Mouse (Mus musculus) WW6 (cell line): ENCODE data around the gene Sars2.

Experiments used
- DNase-seq: peaks from one replicate; pipeline ENCODE4 v3.0.0-alpha.2; 2013; ENCODE audit warnings: low read depth, low spot score

Gene Sars2

DNA sequence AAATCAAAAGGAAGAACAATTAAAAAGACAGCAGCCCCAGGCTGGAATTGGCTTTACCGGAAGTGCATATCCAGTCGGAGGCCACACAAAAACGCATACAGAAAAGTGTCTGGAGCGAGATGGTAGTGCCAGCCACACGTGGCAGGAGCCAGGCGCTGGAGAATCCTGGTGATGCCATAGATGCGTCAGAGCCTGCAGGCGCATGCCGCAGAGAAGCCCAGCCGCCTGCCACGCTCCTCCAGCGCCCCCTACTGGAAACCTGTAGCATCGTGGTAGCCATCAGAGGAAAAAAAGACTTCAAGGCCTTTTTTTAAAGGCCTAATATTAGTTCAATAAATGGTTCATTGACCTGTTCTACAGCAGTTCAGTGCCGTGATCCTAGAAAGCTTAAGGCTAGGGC, 15.2 kb upstream of the Sars2 start:
- no peak for DNase-seq

DNA sequence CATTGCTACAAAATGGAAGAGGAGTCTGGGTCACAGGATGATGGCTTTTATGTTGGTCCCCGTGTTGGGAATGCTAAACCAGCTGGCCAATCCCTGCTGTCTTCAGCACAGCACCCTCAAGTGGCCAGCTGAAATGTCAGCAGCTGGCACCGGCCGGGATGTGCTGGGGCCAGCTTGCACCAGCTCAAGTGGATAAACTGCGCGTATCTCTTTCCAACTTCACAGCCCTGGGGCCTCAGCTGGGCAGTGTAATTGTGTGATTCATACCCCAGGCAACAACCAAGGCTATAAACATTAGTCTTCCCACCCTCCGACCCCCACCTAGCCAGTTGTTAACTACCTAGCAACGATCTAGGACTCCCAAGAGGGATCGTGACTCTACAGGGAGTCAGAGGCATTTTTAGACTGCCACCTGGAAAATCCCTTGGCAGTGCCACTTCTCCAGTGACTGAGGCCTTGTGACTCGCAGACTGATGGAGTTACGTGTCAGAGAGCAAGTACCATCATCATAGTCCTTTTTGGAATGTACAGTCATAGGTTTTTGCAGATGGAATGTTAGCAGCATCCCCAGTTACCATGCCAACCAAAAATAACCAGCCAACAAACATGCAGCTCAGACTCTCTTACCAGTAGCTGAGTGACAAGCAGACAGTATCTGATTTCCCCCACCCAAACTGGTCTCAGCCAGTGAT, 14.0 kb upstream of the Sars2 start:
- DNase-seq = no peak

DNA sequence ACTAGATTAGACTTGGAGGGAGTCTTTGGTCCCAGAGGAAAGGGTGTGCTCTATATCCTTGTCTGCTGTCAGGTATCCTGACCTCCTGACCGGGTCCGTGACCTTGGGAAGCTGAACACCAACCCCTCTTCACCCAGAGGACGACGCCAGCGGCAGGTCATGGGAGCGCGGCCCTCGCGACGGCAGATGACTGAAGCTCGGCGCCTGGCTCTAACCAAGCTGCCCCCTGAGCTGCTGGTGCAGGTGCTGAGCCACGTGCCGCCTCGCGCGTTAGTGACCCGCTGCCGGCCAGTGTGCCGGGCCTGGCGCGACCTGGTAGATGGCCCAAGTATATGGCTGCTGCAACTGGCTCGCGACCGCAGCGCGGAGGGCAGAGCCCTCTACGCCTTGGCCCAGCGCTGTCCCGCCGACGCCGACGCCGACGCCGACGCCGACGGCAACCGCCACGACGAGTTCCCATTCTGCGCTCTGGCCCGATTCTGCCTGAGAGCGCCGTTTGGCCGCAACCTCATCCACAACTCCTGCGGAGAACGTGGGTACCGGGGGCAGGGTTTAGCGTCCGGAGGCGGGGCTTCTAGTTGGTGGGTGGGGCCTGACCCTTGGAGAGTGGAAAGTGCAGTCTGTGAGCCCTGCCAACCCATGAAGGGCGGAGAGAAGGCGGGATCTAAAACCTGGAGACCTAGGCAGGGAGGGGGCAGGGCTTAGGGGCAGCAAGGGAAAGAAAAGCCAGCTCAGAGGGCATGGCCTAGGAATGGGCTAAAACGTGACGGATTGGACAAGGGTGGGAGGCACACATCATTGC, 9.2 kb upstream of the Sars2 start:
- peak; percentile 89 for DNase-seq

DNA sequence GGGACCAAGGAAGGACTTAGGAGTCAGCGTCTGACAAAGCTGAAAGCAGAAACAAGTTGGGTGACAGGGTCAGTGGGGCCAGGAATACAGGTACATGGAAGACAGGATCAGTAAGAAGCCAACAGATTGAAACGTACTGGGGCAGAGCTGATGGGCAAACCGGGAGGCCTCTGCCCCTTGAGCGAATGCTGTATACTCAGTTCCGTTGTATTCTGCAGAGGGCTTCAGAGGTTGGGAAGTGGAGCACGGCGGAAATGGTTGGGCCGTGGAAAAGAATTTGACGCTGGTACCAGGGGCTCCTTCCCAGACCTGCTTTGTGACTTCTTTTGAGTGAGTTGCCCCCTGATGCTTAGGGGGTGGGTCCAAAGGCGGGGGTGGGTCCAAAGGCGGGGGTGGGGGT, 8.6 kb upstream of the Sars2 start:
- DNase-seq = no peak

DNA sequence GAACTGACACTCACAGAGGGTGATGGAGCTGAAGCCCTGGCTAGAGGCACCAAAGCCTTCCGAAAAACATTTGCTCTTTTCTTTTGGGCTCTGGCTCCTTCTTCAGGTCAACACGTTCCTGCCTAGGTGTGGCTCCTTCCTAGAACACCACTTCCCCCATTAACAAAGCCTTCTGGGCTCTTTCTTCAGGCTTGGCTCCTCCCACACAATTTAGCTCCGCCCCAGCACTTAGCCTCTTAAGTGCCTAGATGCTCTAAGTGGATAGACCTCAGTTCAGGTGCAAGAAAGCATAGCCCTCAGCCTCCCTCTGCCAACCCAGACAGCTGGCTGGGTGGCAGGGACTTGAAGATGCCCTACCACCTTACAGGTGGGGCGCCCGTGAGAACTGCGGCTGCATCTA, 6.1 kb upstream of the Sars2 start:
- DNase-seq = no peak

DNA sequence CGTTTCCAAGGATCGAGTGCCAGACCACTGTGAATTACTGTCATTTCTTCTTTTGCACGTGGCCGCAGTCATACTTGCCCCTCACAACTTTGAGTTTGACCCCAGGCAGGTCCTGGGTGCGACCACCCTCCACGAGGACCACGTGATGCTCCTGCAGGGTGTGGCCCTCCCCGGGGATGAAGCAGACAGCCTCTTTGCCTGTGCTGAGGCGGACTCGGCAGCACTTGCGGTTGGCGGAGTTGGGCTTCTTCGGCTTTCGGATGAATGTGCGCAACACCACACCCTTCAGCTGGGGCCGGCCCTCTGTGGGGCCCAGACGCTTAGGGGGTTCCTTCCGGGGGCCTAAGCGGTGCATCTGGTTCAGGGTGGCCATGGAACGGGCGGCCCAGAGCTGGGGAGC, 2.0 kb upstream of the Sars2 start:
- DNase-seq = no peak

DNA sequence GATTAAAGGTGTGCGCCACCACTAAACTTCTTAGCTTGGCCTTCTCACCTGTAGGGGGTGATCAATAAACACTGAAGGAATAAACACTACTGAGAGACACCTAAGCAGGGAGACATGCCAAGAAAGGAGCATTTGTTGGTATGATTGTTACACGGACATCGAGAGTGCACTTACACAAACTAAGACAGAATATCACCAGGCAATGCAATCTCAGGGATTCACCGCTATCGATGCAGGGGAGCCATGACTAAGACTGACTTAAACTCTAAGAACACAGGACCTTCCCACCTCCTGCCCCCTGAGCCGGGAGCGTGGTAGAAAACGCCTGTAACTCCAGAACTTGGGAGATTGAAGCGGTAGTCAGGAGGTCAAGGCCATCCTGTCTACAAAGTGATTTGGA, 843 bp upstream of the Sars2 start:
- no peak for DNase-seq

DNA sequence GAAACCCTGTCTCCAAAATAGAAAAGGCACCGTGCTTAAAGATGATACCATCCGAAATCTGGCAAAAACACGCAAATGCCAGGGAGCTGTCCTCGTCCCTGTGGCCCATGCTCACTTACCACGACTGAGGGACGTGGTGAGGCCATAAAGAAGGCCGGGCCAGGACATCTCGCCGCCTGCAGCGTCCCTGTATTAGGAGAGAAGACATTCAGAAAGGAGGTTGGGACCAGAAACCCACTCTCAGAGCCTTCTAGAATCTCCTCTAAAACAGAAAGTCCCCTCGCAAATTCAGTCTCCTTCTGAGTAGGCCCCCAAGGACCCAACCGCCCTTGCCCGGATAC, 454 bp upstream of the Sars2 start:
- no peak for DNase-seq

DNA sequence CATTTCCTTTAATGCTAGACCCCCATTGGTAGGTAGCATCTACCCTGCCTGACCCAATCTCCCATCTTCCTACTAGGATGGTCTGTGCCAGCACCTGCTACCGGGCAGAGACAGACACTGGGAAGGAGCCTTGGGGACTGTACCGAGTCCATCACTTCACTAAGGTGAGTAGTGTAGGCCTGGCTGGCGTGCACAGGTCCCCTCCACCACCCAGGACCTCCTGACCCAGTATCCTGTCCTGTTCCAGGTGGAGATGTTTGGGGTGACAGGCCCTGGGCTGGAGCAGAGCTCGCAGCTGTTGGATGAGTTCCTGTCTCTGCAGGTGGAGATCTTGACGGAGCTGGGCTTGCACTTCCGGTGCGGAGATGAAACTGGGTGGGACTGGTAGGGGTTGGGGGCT, 8.1 kb downstream of the Sars2 start:
- DNase-seq = no peak

DNA sequence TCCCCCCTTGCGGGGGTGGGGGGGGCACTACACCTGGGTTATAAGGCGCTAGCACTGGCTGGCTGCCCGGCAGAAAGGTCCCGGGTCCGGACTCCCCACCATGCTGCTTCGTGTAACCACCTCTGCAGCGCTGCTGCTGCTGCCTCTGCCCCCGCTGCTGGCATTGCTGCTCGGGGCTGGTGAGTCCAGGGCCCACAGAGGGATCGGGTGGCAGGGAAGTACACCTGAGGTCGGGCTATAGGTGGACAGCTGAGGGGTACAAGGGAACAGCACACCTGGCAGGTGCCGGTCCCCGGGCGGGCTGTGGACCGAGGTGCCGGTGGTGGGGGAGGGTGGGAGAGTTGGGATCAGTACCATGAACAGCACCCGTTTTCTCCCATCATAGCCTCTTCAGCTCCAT, 14.3 kb downstream of the Sars2 start, which contains the start of gene Ccer2:
Ccer2 (plus strand) TSS at position 96 of the 400 bp plus-strand sequence.
- DNase-seq = no peak

DNA sequence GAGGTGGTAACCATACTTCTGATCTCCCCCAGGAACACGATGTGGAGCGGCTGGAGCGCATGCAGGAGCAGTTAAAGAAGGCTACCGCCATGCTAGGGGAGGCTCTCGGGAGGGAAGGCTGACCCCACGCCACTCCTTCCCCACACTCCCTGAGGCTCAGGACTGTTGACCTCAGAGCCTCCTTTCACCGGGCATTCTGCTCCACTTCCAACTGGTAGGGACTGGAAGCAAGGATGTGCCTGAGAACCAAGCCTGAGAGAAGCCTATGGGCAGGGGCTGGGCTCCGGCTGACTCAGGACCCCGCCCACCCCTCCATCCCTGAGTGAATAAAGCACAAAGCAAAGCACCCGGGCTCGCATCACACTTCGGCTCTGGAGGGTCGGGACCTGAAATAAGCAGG, 16.8 kb downstream of the Sars2 start:
- DNase-seq = no peak

DNA sequence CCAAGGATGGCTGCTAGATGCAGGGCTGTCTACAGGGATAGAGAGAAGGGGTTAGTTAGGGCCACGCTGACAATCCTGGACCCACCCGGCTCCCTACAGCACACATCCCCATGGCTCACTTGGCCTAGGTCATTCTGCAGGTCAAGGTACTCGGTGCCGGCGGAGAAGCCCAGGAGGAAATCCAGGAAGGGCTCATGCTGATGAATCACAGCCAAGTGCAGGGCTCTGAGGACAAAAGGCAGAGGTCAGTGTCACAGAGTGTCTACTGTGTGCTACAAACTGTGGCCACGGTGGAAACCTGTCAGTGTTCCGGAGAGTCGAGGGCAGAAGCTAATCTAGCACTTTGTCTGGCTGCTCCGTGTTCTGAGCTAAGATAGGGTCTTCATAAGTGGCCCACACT, 20.1 kb downstream of the Sars2 start:
- DNase-seq = no peak

DNA sequence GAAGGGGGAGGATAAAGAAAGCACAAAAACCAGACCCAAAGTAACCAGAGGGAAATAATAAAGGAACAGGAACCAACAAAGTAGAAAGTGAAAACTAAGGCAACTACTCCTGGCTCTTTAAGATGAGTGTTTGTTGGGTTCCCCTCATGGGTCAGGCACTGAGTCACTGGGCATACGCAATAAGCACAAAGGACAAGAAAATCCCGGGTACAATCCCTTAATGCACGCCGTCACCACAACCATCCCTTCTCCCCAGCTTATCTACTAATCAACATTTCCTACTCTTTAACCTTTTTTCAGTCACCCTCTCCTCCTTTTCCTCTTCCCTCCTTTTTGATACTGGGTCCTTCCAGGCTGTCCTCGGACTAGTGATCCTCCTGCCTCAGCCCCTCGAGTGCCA, 23.4 kb downstream of the Sars2 start:
- DNase-seq = no peak

DNA sequence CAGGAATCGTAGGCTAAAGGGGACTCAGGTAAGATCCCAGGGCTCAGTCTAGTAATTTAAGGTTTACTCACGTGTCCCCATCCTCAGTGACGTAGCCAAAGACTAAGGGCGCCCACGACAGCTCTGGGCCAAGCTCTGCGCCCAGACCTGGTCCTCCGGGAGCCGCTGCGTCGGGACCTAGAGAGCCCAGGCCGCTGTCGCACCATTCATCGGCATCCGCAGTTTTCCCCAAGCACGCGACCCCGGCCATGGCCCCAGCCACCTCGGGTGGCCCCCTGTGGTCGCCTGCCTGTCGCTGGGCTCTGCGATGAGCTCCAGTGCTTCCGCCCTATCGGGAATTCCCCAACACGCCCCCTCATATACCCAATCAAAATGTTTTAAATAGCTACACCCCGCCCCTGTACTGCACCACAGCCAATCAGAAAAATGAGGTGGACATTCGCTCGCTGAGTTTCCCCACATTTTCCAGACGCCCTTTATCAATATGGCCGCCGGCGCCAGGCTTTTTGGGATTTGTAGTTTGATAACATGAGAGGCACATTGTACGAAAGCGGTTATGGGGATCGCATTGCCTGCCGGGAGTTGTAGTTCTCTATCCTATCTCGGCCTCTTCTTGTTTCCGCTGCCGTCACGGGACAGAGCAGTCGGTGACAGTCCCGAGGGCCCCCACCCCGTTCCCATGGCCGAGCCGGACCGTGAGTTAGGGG, 24.5 kb downstream of the Sars2 start, which contains the start of gene Sirt2:
Sirt2 (plus strand) TSS at position 563 of the 707 bp plus-strand sequence.
- DNase-seq = peak; percentile 93

DNA sequence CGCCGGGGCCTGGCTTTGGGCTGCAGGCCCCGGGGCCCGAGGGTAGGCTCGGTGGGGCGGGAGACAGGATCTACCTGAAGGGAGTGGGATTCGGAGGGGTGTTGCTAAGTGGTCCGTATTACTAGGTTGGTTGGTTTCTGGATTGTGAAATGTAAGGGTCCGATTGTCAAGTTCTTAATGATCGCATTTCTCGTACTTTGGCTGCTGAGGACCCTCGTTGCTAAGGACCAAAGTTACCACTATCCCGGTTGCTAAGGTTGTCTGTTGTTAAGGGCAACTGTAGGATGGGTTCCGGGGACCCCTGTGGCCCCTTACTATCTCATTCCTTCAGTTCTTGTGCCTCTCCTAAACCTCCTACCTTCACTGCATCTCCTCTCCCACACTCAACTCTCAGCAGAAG, 25.1 kb downstream of the Sars2 start:
- DNase-seq = no peak

DNA sequence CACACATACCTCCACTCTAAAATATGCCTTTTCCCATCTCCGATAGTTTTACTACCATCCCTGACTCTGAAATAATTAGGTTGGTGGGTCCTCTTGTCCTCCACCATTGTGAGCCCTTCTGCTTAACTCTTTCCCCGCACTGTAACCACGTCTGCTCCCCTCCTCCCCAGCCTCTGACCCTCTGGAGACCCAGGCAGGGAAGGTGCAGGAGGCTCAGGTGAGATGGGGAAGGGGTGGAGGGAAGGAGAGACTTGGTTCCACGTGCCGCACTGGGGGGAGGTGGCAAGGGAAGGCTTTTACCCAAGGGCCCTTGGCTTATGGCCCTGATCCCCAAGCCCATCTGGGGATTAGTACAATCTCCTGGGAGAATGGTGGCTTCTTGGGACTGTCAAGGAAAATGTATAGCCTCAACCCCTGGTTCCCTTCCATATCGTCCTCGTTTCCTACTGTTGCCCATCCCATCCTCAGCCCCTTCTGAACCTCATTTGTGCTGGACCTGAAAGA, 25.7 kb downstream of the Sars2 start, which contains the start of gene Nfkbib:
Nfkbib (minus strand) TSS at position 51 of the 504 bp plus-strand sequence.
- no peak for DNase-seq

DNA sequence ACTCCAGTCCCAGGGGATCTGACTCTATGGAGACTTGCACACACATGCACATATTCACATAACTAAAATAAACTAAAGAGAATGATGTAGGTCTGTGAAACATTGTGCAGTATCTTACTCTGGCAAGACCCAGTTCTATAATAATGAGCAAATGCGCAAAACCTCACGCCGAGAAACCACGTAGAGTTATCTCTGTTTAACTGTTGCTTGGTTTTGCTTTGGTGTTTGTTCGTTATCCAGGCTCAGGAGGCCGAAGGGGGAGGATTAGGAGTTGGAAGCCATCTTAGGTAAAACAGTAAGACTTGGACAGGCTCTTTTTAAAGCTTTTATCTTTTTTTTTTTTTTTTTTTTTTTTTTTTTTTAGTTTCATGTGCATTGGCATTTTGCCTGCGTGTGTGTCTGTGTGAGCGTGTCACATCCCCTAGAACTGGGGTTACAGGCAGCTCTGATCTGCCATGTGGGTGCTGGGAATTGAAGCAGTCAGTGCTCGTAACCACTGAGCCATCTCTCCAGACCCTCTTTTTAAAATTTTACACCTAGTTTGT, 27.7 kb downstream of the Sars2 start:
- DNase-seq = no peak

DNA sequence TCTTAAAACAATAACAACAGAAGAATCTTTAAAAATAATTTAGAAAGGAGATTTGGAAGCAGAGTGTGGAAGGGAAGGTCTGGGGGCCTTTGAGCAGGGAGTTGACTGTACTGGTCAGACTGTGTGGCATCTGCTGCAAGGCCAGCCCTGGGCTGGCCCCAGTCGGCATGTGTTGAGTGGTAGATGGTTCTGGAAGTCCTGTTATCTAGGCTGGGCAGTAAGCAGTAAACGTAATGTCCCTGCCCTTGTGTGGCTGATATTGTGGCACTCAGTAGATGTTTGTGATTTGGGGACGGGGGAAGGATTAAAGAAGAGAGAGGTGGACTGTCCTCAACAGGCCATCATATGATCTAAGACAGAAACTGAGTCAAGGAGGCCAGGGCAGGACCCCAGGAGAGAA, 28.5 kb downstream of the Sars2 start:
- no peak for DNase-seq

DNA sequence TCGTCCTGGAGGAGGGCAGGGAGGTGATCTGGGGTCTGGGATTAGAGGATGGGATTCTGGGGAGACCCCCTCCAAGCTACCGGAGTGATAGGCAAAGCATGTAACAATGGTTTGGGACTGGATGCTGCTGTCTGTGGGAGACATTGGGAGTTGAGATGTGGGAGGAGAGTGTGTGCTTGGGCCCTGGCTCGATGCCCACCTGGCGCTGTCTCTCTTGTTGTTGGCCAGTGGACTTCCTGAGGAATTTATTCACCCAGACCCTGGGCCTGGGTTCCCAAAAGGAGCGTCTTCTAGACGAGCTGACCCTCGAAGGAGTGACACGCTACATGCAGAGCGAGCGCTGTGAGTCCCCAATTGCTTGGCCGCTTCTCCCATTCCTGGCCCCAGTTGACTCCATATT, 30.1 kb downstream of the Sars2 start:
- no peak for DNase-seq

DNA sequence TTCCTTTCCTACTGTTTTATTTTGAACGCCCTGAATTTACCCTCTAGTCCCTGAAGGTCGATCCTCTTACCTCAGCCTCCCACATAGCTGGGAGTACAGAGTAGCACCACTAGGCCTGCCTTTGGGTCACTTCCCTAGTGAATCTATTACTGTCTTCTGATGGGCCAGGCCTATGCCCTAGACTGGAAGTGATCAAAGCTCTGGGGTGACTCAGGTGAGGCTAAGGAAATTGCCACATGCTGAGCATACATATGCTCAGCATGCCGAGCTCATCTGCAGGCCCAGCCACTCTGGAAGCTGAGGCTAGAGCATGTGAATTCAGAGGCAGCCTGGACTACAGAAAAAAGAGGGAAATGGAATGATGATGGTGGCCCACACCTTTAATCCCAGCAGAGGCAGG, 31.4 kb downstream of the Sars2 start:
- no peak for DNase-seq

DNA sequence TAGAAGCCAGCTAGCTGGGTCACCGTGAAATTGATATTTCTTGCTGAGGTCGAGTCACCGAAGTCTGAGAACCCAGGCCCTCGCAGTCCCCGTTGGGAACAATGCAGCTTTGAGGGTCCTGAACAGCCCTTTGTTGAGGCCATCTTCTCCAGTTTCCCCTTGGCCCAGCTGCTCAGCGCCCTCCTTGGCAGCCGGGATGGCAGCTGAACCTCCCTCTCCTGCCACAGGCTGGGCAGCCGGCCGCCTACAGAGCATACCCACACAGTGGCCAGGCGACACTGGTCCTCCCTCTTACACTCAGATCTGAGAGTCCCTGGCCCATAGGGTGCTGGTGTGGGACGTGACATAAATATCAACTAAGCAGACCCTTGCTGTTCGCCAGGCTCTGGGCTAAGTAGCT, 32.4 kb downstream of the Sars2 start:
- DNase-seq = no peak

DNA sequence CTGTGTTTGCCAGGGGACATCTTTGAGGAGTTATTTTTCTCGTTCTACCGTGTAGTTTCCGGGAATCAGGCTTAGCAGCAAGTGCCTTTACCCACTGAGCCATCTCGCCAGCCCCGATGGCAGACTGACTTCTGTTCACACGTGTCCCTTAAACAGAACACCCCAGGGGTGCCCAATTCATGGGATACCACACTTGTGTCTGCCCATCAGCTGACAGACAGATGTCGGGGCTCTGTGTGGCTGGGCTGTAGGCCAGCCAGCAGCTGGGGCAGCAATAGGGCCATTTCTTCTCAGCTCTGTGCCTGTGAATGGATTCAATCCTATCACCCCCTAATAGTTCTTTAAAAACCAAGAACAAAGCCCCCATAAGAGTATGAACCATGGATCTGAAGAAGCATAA, 33.3 kb downstream of the Sars2 start:
- no peak for DNase-seq
